Mouse (Mus musculus) testis, postnatal 14 days (tissue): ENCODE measurements around the gene Mia2.
"Not testable (repeated sequence)": the region's sequence is repeated elsewhere in the genome, so short reads cannot be mapped to it uniquely, and the experiment has no call there.

Experiments used
- DNase-seq: peaks from one replicate; pipeline ENCODE4 v3.0.0; 2021; ENCODE audit warnings: low spot score

Gene Mia2

DNA sequence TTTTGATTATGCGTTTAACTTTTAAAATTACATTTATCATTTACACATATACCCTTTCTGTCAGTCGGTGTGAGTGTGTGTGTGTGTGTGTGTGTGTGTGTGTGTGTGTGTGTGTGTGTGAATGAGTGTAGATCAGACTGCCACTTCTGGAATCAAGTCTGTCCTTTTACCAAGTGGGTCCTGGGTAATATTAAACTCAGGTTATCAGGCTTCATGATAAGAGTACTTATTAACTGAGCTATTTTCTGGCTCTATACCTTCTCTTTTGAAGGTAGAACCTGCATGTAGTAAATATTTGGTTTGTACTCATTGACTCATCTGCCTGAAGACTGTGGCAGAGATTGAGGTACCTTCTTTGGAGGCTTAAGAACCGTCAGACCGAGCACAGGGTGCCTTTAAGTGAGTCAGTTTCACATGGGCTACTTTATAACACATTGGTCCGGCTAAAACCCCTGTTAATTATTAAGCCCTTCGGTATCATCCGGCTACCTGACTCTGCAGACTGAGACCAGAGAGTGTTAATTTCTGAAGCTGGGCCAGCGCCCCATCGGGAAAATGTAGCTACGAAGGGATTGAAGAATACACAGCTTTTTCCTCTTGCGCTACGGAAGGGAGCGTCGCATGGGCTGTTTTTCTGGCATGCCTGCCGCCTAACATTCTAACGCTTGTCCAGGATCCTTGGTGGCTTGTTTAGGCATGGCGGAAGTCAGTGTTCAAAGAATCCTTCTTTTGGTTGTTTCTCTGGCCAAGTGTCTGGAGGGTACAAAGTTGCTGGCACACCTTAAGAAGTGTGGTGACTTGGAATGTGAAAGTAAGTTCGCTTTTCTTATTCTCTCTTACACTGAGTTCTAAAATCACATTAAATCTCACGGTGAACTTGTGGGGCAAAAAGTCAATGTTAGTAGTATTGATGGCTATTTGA, at the start of gene Mia2:
Gene Mia2 (plus strand): TSS at position 696 of the 922 bp plus-strand sequence.
- DNase-seq = peak; percentile 12

DNA sequence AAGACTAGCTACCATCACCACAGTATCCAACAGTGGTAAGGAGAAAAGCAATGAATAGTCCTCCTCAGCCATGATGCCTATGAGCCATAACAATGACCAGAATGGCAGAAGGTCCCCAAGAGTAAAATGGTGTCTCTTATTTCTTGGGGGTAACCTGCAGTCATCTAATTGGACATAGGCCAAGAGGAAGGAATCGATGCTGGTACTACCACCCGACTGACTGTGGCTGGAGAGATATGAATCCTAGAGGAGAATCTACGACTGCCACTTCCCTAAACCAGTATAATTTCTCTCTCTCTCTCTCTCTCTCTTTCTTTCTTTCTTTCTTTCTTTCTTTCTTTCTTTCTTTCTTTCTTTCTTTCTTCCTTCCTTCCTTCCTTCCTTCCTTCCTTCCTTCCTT, 43.1 kb upstream of the Mia2 start:
- DNase-seq = no peak

DNA sequence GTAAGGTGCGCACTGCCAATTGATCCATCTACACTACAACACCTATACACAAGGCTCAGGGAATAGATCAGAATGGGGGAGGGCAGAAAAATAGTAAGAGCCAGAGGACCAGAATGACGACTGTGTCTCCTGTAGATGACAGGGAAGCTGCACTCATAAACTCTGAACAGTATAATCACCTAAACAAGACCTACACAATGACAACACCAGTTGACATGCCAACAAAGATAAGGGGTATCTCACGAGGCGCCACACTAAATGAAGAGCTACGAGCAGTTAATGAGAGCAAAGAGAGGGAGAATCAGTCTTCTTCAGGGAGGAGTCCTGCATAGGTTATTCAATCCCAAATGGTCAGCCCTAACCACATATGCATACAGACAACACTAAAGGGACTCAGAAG, 42.4 kb upstream of the Mia2 start:
- no peak for DNase-seq

DNA sequence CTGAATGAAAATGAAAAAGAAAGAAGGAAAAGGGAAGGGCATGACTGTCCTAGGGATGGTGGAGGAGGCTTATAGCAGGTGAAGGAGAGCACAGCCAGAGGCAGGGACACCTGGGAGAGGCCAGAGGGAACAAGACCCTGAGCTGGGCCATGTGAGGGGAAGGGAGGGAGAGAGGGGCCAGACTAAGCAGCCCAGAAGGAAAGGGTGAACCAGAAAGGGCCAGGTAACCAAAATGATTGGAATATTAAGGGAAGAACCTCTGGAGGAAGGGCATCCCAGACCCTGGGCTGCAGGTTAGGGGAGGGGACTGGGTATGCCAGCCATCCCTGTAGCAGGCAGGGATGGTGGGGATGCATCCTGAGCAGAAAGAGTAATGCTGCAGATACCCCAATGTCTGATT, 41.6 kb upstream of the Mia2 start:
- DNase-seq = no peak

DNA sequence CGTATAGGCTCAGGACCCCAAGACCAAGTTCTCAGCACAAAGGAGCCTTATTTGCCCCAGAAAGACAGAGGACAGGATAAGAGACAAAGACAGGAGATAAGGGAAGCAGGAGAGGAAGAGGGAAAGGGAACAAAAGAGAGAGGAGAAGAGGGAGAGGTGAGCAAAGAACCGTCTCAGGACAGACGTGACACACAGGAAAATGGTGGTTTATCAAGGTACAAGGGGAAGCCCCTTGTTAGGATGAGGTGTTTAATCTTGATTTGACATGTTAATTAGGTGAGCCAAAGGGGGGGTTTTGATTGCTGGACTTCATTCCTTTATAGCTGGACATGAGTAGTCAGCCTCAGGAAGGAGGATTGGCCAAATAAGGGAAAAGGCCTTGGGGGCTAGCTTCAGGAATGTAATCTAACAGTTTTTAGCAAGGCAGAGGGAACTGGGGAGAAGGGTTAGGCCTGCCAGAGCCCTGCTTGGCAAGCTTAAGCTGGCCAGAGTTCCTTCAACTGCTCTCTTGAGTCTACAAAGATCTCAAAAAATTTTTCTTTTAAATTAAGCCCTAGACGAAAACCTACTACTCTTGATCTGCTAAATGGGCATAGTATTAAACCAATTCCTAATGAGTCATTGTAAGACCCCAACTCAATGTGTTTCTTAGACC, 40.3 kb upstream of the Mia2 start:
- no peak for DNase-seq

DNA sequence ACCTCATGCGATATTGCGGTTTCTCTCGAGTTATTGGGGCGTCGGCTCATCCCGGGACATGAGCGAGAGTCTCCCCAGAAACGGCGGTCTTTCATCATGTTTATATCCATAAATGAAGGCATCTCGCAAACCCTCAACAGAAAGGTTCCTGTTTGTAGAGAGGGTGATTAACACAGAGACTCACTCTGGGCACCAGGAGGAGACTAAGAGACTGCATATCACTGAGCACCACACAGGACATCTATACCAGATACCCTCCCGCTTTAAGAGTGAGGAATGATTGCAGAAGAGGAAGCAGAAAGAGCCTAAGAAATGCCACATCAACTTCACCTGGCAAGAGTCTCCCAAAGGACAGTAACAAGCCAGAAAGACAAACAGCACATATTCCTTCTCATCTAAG, 39.4 kb upstream of the Mia2 start:
- no peak for DNase-seq

DNA sequence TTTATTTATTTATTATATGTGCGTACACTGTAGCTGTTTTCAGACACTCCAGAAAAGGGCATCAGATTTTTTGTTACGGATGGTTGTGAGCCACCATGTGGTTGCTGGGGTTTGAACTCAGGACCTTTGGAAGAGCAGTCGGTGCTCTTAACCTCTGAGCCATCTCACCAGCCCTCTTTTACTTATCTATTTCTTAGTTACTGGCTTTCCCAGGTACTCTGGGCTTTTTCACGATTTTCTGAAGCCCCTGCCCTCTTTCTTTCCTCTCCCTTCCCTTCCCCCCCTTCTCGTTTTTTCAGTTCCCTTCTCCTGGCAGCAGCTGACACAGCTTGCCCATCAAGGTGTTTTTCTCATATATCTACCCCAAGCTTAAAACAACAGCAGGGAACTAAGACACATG, 37.4 kb upstream of the Mia2 start:
- DNase-seq = not testable (repeated sequence)

DNA sequence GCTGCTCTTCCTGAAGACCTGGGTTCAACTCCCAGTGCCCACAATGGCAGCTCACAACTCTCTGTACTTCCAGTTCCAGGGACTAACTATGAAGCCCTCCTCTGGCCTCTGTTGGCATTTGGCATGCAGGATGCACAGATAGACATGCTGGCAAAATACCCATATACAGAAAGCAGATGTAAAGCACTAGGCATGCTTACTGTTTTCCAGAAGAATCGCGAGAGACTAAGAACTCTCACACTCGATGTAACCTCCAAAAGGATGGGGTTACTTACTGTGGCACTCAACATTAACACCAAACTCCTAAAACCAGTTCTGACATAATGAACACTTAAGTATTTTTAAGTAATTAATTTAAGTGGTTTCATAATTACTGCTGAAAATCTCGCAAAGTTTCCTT, 35.3 kb upstream of the Mia2 start:
- DNase-seq = no peak

DNA sequence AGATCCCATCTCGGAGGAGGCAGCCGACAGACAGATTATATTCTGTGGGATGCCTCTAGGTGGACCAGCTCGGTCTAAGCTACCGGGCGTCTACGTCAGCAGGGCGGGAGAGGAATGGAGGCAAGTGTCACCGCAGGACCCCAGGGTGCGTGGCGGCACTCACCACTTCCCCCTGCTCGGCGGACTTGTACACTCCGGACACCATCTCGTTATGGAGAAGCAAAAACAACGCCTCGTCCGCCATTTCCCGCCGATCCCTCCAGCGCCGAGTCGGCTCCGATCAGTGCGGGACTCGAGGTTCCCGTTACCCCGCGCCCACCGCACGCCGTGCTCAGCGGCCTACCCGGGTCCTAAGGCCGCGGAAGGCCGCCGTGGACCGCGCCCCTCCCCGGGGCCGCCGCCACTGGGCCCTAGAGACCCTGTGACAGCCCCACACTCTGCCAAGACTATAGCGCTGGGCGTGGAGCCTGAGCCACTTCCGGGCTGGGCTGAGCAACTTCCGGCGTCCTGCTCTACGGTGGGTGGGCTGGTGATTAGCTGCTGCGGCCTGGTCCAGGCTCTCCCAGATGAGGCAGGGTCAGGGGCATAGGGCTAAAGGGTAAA, 34.5 kb upstream of the Mia2 start, which contains the start of gene Trappc6b:
Gene Trappc6b (minus strand): TSS at position 480 of the 603 bp plus-strand sequence.
- peak; percentile 80 for DNase-seq

DNA sequence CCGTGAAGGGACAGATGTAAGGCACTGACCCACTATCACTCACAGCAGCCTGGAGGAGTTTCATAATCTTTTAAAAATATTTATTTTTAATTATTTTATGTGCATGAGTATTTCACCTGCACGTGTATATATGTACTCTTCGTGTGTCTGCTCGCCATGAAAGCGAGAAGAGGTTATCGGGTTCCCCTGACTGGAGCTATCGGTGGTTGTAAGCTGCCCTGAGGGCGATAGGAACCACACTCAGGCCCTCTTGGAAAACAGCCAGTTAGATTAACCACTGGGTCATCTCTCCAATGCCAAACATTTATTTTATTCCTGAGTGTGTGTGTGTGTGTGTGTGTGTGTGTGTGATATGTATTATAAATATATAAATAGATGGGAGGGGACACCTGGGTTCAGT, 30.8 kb upstream of the Mia2 start:
- DNase-seq = no peak

DNA sequence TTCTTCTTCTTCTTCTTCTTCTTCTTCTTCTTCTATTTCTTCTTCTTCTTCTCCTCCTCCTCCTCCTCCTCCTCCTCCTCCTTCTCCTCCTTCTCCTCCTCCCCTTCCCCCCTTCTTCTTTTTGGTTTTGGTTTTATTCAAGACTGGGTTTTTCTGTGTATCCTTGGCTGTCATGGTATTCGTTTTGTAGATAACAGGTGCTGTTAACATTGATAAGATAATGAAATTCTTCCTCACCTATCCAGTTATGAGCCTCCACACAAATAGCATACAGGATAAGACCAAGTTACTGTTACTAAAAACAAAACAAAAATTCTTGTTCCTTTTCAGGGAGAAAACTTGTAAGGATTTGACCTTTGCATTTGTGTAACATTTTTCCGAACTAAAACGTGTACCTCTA, 29.8 kb upstream of the Mia2 start:
- no peak for DNase-seq

DNA sequence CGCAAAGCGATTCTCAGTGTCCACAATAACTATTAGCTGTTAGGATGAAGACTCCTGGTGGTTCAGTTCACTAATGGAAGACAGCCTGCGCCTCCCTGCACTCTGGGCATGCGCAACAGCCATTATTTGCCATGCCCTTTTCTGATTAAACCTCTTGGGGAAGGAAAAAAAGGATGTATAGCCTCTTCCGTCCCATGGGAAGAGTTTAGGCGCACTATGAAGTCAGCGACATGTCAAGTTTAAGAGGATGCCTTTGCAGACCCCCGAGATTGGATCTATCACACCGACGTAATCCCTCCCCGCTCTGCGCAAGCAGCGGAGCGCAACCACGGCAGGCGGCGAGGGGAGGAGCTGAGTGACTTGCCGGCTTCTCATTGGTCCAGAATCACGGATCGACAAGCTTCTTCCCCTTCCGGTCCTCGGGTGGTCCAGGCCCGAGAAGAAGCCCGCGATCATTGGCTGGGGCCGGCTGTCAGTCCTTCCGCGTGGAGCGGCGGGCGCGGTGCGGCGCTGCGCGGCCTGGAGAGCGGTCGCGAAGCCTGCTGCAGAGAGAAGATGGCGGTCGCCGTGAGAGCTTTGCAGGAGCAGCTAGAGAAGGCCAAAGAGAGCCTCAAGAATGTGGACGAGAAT, 29.0 kb upstream of the Mia2 start, which contains the start of gene Pnn:
Gene Pnn (plus strand): TSS at position 437 of the 630 bp plus-strand sequence.
- DNase-seq = peak; percentile 99

DNA sequence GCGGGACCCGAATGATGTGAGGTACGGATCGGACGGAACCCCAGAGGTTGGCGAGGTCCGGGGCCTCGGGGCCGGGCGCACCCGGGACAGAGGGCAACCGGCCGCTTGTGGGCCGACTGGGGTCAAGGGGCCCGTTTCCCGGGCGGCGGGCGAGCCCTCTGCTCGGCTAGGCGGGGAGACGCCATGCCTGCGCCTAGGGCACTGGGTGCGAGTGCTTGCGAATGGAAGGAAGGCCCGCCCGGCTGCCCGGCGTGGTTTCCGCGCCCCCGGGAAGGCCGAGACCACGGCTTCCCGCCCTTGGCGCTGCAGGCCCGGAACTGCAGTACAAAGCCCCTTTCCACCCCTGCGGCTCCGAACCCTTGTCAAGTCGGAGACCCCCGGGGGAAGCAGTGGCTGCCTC, 28.5 kb upstream of the Mia2 start:
- DNase-seq = no peak

DNA sequence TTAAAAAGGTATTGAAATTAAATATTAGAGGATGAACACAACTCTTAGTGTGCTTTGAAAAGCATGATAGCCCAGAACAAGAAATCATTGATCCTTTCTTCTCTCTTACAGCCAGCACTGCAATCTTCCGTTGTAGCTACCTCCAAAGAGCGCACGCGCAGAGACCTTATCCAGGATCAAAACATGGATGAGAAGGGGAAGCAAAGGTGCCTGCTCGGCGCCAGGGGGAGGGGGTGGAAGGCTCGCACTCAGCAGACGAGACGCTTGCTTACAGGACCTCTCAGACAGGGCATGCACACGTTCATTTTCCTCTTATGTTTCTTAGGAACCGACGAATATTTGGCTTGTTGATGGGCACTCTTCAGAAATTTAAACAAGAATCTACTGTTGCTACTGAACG, 26.8 kb upstream of the Mia2 start:
- DNase-seq = no peak

DNA sequence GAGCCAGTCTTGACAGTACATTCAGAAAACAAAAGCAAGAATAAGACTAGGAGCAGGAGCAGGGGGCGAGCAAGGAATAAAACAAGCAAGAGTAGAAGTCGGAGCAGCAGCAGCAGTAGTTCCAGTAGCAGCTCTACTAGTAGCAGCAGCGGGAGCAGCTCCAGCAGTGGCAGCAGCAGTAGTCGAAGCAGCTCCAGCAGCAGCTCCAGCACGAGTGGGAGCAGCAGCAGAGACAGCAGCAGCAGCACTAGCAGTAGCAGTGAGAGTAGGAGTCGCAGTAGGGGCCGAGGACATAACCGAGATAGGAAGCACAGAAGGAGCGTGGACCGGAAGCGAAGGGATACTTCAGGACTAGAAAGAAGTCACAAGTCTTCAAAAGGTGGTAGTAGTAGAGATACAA, 23.3 kb upstream of the Mia2 start:
- DNase-seq = no peak

DNA sequence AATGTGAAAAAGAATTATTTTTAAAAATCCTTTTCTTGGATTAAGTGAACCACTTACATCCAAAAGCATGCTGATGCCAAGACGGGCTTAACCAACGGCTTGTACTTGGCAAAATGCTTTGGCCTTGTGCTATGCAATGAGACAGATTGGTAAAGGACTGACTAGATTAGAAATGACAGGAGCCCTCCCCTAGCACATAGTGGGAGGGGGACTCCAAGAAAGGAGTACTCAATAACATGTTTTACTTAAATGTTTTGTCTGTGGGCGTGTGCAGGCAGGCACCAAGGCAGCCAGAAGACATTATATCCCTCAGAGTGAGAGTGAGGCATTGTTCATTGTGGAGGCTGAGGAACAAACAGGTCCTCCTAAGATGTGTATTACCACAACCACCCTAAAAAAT, 21.5 kb upstream of the Mia2 start:
- DNase-seq = no peak

DNA sequence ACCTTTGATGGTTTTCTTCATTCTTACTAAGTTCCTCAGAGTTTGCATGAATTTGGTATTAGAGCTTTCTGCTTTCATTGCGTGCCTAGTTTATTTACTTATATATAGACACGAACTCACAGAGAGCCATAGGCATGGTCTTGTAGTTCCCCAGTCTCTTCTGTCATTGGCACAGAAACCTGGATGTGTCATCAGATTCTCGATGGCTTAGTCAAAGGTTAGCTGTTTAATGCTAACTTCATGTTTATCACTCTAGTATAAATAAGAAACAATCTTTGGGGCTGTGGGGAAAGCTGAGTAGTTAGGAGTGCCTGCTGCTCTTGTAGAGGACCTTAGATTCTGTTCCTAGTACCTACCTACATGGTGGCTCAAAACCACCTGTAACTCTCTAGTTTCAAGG, 18.6 kb upstream of the Mia2 start:
- DNase-seq = no peak

DNA sequence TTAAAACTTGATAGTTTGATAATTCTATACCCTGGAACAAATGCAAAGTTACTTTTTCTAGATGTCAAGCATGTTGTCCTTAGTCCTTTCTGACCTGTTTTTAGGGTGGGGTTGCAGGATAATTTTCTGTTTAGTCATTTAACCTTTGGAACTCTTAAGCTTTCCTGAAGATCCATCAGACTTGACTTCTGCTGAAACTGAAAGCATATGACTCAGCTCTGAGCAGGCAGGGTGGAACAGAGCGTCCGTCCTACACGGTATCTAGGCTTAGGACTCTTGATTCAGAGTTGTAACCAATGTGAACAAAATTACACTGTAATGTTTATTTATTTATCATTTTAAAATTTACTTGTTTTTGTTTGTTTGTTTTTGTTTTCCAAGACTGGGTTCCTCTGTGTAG, 17.7 kb upstream of the Mia2 start:
- no peak for DNase-seq

DNA sequence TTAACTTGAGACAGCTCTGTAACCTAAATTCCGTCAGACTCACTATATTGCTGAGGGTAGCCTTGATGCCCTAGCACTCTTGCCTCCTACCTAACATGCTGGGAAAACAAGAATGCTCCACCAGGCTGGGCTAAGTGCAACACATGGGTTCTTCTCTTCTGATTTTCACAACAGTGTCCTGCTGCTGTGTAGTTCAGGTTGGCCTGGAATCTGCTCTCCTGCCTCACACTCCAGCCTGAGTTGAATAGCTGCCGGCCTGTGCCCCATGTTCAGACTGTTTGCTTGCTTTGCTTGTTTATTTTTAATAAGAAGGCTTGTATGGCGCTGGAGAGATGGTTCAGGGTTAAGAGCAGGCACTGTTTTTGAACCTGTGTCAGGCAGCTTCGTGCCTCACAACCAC, 15.1 kb upstream of the Mia2 start:
- DNase-seq = no peak

DNA sequence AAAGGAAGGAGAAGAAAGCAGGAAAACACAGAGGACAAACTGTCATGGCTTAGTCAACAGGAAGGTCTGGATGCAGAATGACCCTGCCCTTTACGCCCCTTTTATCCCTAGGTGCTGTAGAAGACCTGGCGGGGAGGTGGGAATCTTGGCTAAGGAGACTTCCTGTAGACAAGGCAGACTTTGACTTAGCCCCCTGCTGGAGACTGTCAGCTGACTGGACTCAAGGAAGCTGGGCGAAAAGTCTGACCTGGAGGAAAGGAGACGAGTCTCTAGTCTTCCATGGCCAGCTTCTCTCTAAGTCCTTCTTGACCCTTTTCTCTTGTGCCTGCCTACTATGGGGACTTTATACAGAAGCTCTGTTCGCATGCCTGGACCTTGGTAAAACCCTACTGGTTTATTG, 11.2 kb upstream of the Mia2 start:
- DNase-seq = no peak

DNA sequence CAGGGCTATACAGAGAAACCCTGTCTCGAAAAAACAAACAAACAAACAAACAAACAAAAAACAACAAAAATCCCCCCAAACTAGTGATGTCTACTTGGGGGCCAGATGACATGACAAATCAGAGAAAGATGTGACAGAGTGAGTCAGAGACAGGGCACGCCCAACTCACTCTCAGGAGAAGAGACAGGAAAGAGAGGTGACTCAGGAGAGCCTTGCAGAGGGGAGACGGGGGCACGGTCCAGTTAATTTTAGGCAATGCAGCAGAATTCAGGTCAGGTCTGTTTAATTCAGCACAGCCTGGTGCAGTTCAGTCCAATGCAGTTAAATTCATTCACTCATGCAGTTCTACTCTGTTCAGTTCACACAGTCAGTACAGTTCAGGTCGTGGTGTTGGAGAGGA, 9.4 kb upstream of the Mia2 start:
- no peak for DNase-seq

DNA sequence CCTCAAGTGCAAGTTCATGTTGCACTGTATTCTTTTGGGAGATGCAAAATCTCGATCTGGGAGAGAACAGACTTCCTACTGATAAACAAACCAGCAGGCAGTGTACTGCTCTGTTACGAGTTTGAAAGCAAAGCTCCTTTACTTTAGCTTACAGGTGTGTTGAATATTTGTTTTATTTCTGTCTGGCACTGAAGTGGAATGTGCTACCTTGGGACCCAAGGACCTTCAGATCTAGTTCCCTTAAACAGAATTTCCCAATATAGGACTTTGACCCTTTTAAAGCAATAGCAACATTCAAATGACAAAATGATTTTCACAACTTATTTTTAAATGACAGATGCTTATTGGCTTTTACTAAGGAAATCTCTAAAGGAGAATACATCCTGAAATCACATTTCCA, 2.1 kb upstream of the Mia2 start:
- no peak for DNase-seq

DNA sequence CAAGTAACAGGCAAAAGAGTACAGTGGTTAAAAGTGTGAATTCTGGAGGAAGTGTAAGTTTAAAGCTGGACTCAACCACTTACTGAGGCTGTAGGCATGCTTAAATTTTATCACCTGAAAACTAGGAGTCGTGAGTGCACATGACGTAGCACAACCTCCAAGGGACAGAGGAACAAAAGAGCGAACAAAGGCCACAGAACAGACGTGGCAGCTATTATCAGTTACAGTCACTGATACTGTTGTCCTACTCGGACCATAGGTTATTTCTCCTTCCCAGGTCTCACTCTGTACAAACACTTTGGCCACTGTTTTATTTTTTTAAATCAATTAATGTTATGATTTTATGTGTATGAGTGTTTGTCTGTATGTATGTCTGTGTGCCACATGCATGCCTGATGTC, 9.2 kb downstream of the Mia2 start:
- no peak for DNase-seq
